Mouse (Mus musculus) heart, embryonic 11.5 days (tissue): ENCODE results near the gene Lmntd1. TPM values are rescaled to one million over a fixed set of nuclear protein-coding genes. Genes with fewer than 3 reads are reported as not detected.

Experiments used
- ATAC-seq: fragments of 200-750 bp; cut with Nextera tagmentation; replicated peaks from 2 replicates; pipeline ENCODE4 v1.8.0; 2017; ENCODE audit warnings: moderate library complexity; ENCODE audit not compliant: insufficient number of reproducible peaks, low FRiP score, low TSS enrichment
- H3K27ac ChIP-seq: fragments of 300-500 bp; sonication (generic); 2 replicates; pipeline ENCODE4 v1.5.1; 2014; ENCODE audit warnings: mild to moderate bottlenecking, low read depth, low read length
- H3K27me3 ChIP-seq: fragments of 300-500 bp; sonication (generic); 2 replicates; pipeline ENCODE4 v1.6.1; 2014; ENCODE audit warnings: mild to moderate bottlenecking, low read length, mixed read lengths; ENCODE audit not compliant: control insufficient read depth, insufficient read depth
- H3K36me3 ChIP-seq: fragments of 300-500 bp; sonication (generic); 2 replicates; pipeline ENCODE4 v1.6.1; 2014; ENCODE audit warnings: mild to moderate bottlenecking, low read length, moderate library complexity, mixed read lengths; ENCODE audit not compliant: control insufficient read depth, insufficient read depth
- H3K4me1 ChIP-seq: fragments of 300-500 bp; sonication (generic); 2 replicates; pipeline ENCODE4 v1.6.1; 2014; ENCODE audit warnings: low read length; ENCODE audit not compliant: control insufficient read depth, insufficient read depth
- H3K4me2 ChIP-seq: fragments of 300-500 bp; sonication (generic); 2 replicates; pipeline ENCODE4 v1.6.1; 2014; ENCODE audit warnings: mild to moderate bottlenecking, moderate library complexity
- H3K4me3 ChIP-seq: fragments of 300-500 bp; sonication (generic); 2 replicates; pipeline ENCODE4 v1.5.1; 2014; ENCODE audit warnings: low read depth, low read length
- H3K9ac ChIP-seq: fragments of 300-500 bp; sonication (generic); 2 replicates; pipeline ENCODE4 v1.6.1; 2014; ENCODE audit warnings: mild to moderate bottlenecking, low read depth, low read length, moderate library complexity
- H3K9me3 ChIP-seq: fragments of 300-500 bp; sonication (generic); replicated peaks from 2 replicates; pipeline ENCODE4 v1.6.1; 2016; ENCODE audit warnings: low read length; ENCODE audit not compliant: control insufficient read depth
- whole genome bisulfite sequencing: fragments of 180-500 bp; shearing (Covaris S2); extraction: QIAGEN DNeasy Blood & Tissue Kit; methylation state at CpG from one replicate; pipeline ENCODE4 v1.1.7; 2014; ENCODE audit not compliant: insufficient replicate concordance; 5-methylcytosine and 5-hydroxymethylcytosine counted together
- polyA plus RNA-seq: library from polyadenylated mRNA; unstranded; fragments of >200 nt; fragmentation: Nextera tagmentation; extraction: Ambion mirVana; gene quantifications from 2 replicates; pipeline ENCODE4 v1.2.1, GENCODE M21; 2014

Gene Lmntd1
- polyA plus RNA-seq, 1 experiment from 2014 or later, result 4.5 TPM

DNA sequence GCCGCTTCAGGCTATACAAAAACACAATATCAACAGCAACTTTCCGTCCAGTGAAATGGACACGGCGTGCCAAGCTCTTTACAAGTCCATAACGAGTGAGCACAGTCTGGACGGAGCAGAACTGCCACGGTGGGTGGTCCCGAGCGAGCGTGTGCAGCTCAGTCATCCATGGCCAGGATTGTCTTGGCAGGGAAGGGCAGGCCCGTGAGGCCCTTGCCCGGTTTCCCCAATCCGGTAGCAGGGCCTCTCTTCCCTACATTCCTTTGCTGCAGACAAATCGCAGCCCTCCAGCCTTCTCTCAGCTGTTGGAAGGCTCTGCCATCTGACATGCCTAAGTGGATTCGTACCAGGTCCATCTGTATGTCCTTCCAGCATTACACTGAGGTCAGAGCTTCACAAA, 132.2 kb downstream of the Lmntd1 start:
- no peaks in the 10 kb centered on the region for H3K9me3 ChIP-seq
- 0 out of 2 replicates have a peak, but pooled peaks have one; percentile 18 for ATAC-seq
- peak overlapping the region; percentile 43; the same call in 1 of the 2 replicates for H3K9ac ChIP-seq
- 43% methylated on average over 15 of the region's 15 CpGs for WGBS
- no peaks in the 10 kb centered on the region for H3K27me3 ChIP-seq
- H3K27ac ChIP-seq, result peak overlapping the region; percentile 76
- H3K4me2 ChIP-seq, result no peak overlapping the region
- H3K36me3 ChIP-seq, result no peaks in the 10 kb centered on the region
- H3K4me1 ChIP-seq, result peaks cover 23% of the 10 kb centered on the region
- H3K4me3 ChIP-seq, result no peak overlapping the region

DNA sequence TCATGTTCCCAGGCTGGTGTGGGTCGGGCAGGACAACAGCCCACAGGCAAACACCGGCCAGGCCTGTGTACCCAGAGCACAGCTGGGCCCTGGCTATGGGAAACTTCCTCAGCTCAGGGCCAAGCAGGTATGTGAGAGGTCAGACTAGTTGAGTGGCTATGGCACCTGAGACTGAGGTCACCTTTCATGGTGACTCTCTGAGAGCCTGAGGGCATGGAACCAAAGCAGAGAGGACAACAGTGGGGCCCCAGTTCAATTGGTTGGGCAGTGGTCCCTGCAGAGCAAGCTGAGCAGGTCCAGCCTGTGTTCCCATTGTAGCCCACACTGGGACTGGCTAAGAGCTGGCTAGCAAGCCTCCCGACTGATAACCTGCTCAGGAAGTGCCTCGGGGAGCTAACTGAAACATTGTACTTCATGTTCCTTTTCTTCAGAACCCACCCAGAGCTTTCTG, 135.3 kb downstream of the Lmntd1 start:
- no peaks in the 10 kb centered on the region for H3K9me3 ChIP-seq
- H3K27ac ChIP-seq, result no peak overlapping the region
- no peak overlapping the region for H3K4me3 ChIP-seq
- no peak for ATAC-seq
- no peak overlapping the region for H3K4me2 ChIP-seq
- H3K27me3 ChIP-seq, result no peaks in the 10 kb centered on the region
- H3K4me1 ChIP-seq, result peaks cover 20% of the 10 kb centered on the region
- H3K9ac ChIP-seq, result no peak overlapping the region
- 64% methylated on average over 4 of the region's 4 CpGs for WGBS
- no peaks in the 10 kb centered on the region for H3K36me3 ChIP-seq

- no peaks in the 10 kb centered on the region for H3K36me3 ChIP-seq
- 57% methylated on average over 10 of the region's 10 CpGs for WGBS
- no peak overlapping the region for H3K27ac ChIP-seq
- ATAC-seq, result no peak
- H3K9me3 ChIP-seq, result no peaks in the 10 kb centered on the region
- H3K4me1 ChIP-seq, result peaks cover 17% of the 10 kb centered on the region
- no peak overlapping the region for H3K9ac ChIP-seq
- H3K4me2 ChIP-seq, result no peak overlapping the region
- H3K27me3 ChIP-seq, result no peaks in the 10 kb centered on the region
- no peak overlapping the region for H3K4me3 ChIP-seq
Observed at GRCm38 (mm10) chr6:145477367-145477905, 136.7 kb downstream of the Lmntd1 start.

GRCm38 (mm10) chr6:145471638-145472247, 142.4 kb downstream of the Lmntd1 start:
- H3K4me3 ChIP-seq, result no peak overlapping the region
- H3K9me3 ChIP-seq, result no peaks in the 10 kb centered on the region; the same call in 1 of the 2 replicates
- H3K27me3 ChIP-seq, result no peaks in the 10 kb centered on the region
- H3K4me1 ChIP-seq, result peaks cover 8% of the 10 kb centered on the region
- no peaks in the 10 kb centered on the region for H3K36me3 ChIP-seq
- ATAC-seq, result no peak
- no peak overlapping the region for H3K27ac ChIP-seq
- no peak overlapping the region for H3K9ac ChIP-seq
- 83% methylated on average over 11 of the region's 11 CpGs for WGBS
- no peak overlapping the region for H3K4me2 ChIP-seq

GRCm38 (mm10) chr6:145469260-145469943, 144.7 kb downstream of the Lmntd1 start:
- Histone ChIP-seq H3K4me1 (peaks cover 8% of the 10 kb centered on the region), H3K9ac (no peak overlapping the region), H3K4me2 (no peak overlapping the region), H3K27me3 (no peaks in the 10 kb centered on the region), H3K9me3 (no peaks in the 10 kb centered on the region; the same call in 1 of the 2 replicates), H3K27ac (no peak overlapping the region), H3K36me3 (no peaks in the 10 kb centered on the region), H3K4me3 (no peak overlapping the region)
- WGBS, result 76% methylated on average over 8 of the region's 8 CpGs
- ATAC-seq, result no peak

DNA sequence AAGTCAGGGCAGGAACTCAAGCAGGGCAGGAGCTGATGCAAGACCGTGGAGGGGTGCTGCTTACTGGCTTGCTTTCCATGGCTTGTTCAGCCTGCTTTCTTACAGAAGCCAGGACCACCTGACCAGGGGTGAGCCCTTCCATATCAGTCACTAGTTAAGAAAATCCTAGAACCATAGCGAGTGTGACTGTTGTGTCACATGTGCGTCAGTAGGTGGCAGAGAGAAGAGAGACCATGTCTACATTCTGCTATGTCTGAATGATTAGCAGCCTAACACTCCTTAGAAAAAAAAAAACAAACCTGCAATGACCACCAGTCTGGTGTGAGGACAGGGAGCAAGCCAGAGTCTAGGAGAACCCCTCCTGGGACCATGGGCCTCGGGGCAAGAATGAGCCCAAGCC, 150.1 kb downstream of the Lmntd1 start:
- WGBS, result 69% methylated on average over 4 of the region's 4 CpGs
- Histone ChIP-seq H3K36me3 (no peaks in the 10 kb centered on the region), H3K9me3 (no peaks in the 10 kb centered on the region; the same call in 1 of the 2 replicates), H3K4me3 (no peak overlapping the region), H3K4me1 (peaks cover 23% of the 10 kb centered on the region), H3K27ac (peak overlapping the region; percentile 94; the same call in 1 of the 2 replicates), H3K9ac (0 out of 2 replicates have a peak overlapping the region, but pooled peaks have one; percentile 34), H3K27me3 (no peaks in the 10 kb centered on the region), H3K4me2 (no peak overlapping the region)
- ATAC-seq, result no peak

GRCm38 (mm10) chr6:145462677-145463245, 151.4 kb downstream of the Lmntd1 start:
- H3K27me3 ChIP-seq, result no peaks in the 10 kb centered on the region
- H3K27ac ChIP-seq, result peak overlapping the region; percentile 94
- peak; percentile 78 for ATAC-seq
- H3K4me2 ChIP-seq, result peak overlapping the region; percentile 56
- peak overlapping the region; percentile 14; the same call in 1 of the 2 replicates for H3K4me3 ChIP-seq
- H3K4me1 ChIP-seq, result peaks cover 31% of the 10 kb centered on the region
- peak overlapping the region; percentile 66 for H3K9ac ChIP-seq
- no peaks in the 10 kb centered on the region; the same call in 1 of the 2 replicates for H3K9me3 ChIP-seq
- no peaks in the 10 kb centered on the region for H3K36me3 ChIP-seq
- WGBS, result 35% methylated on average over 12 of the region's 12 CpGs

GRCm38 (mm10) chr6:145457066-145457465, 157.1 kb downstream of the Lmntd1 start:
- Histone ChIP-seq H3K27ac (peak overlapping the region; percentile 89), H3K4me1 (peaks cover 24% of the 10 kb centered on the region; the same call in 1 of the 2 replicates), H3K4me2 (no peak overlapping the region), H3K4me3 (no peak overlapping the region), H3K9me3 (no peaks in the 10 kb centered on the region), H3K36me3 (no peaks in the 10 kb centered on the region), H3K9ac (no peak overlapping the region), H3K27me3 (no peaks in the 10 kb centered on the region)
- 46% methylated on average over 15 of the region's 15 CpGs for WGBS
- peak; percentile 76 for ATAC-seq
